Mouse (Mus musculus) urinary bladder, postnatal 25 days (tissue): ENCODE measurements around the gene Uap1.
"Not testable (repeated sequence)": the region's sequence is repeated elsewhere in the genome, so short reads cannot be mapped to it uniquely, and the experiment has no call there.

Experiments used
- DNase-seq: peaks from one replicate; pipeline ENCODE4 v3.0.0; 2022; ENCODE audit warnings: low spot score

Uap1 gene

DNA sequence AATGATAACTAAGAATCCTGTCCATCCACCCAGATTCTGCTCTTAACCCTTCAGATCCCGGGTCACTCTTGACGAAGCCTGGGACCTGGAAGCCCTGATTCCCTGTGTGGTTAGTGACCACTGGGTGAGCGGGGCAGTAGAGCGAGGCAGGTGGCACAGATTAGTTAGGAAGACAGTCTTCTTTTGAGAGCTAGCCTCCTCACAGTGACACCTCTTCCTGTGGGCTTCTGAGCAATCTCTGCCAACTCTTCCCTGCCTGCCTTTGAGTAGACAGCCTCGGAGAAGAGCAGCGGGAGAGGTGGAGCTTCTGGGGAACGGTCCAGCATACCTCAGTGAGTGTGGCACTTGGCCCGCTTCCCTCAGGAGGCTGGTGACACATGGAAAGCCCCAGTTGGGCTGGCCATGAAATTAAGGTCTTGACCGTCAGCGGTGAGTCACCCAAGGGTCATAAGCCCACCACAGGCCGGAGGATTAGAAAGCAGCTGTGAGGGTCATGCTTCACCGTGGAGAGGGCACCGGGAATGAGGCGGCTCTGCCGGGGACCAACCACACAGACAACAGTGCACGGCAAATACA, 63.0 kb downstream of the Uap1 start:
- peak; percentile 7 for DNase-seq

DNA sequence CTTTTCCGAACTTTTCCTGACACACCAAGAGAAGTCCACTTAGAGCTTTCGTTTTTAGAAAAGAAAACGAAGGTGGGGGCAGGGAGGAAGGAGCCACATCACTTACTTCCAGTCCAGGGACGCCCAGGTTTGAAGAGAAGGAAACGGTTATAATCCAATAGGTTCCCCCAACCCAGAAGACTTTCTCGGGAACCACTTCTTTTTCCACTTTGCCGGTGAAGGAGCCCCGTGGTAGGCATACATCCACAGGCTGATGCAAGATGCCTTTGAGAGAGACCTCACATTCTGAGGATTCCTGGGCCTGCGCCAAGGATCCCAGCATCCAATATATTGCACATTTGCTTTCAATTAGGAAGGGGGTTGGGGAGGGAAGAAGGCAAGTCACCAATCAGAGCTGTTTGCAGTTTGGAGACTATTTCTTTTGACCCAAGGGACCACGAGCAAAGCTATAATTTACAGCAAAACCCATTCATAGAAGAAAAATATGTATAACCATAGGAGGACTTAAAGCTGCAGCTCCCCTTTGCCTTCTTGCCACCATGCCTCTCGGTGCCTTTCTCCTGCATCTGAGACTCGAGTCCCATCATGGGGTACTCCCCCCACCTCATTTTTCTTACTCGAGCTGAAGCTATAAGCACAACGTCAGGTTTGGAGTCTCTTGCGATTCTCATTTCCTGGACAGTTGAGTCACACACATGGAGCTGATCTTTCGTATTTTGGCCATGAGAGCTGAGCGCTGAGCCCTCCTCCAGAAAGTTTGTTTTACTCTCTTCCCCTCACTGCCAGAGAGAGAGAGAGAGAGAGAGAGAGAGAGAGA, 64.0 kb downstream of the Uap1 start, which contains the start of gene Ddr2:
TSS of gene Ddr2 (minus strand) at position 247 of the 817 bp plus-strand sequence.
- DNase-seq: peak; percentile 57

DNA sequence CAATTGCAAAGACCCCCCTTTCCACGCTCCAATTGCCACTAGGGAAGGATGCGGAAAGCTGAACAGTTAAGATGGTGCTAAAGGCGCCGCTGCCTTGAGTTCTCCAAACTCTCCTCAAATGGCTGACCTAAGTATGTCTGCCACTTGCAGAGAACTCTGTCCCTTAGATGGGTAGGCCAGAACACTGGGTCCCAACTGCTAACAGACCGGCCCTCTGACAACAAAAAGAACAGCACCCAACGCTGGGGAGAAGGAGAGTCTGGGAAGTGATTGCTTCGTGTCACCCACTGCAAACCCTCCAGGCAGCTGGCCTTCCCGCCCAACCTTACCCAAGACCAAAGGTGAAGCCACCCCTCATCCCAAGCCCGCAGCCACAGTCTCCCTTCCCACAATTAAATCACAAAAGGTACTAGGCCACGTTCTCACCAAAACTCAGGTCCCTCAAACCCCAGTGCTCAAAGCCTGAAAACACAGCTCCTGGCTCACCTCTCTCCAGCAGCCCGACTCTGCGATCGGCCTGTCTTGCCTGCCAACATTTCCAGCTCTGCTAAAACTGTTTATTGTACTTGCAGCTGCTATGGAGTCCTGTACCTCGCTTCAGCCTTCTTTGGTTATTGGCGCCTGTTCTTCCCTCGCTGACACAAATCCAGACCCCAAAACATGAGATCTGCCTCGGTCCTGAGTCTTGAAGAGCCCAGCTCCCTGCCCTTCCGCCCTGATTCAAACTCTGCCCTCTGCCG, 64.8 kb downstream of the Uap1 start:
- peak; percentile 12 for DNase-seq

DNA sequence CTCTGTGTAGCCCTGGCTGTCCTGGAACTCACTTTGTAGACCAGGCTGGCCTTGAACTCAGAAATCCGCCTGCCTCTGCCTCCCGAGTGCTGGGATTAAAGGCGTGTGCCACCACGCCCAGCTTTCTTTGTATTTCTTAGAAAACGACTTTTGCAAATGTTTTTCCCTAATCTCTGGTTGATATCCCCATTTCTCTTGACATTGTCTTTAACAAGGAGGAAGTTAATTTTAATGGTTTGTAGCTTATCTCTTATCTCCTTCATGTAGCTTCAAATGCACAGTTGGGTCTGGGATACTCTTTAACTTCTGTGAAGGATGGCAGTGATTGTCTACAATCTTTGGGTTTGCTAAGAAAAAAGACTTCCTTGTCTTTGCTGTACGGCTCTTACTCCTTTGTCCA, 71.9 kb downstream of the Uap1 start:
- not testable (repeated sequence) for DNase-seq
